Mouse (Mus musculus) heart, postnatal 0 days (tissue): ENCODE measurements around the gene Smok2a.
"Not testable (repeated sequence)": the region's sequence is repeated elsewhere in the genome, so short reads cannot be mapped to it uniquely, and the experiment has no call there.

Experiments used
- CTCF ChIP-seq: IDR thresholded peaks from 2 replicates; pipeline ENCODE4 v1.5.1; 2016; ENCODE audit warnings: antibody characterized with exemption, control low read depth, low read depth
- EP300 ChIP-seq: IDR thresholded peaks from 2 replicates; pipeline ENCODE4 v1.6.1; 2016; ENCODE audit warnings: antibody characterized with exemption, low read depth

DNA sequence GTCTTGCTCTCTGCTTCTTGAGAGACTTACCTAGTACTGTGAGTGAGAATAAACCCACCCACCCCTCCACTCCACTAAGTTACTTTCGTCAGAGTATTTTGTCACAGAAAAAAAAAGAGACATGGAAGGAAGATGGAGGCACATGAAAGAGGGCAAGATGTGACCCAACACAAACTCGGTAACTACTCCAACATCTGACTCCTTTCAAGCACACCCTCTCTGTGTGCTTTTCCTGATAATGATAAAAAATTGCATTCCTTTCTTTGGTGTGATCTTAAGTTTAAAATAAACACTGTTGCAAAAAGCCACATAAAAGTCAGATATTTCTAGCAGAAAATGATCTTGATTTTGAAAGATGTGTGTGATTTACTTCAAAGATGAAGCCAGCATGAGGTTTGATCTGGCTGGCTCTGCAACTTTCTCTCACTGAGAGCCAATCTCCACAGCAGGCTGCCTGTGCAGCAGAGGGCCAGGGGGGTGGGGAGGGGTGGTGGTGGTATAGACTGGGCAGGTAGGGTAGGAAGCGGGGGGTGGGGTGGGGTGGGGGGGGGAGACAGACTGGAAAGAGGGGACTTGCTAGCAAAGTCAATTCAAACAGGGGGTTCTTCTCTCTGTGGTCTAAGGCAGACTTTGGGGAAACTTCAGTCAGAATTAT, 18.4 kb upstream of the Smok2a start:
- TF ChIP-seq EP300, CTCF: not testable (repeated sequence)
